Mouse (Mus musculus) neural tube, embryonic 11.5 days (tissue): ENCODE measurements around the gene B3glct. TPM values are rescaled to one million over a fixed set of nuclear protein-coding genes. Genes with fewer than 3 reads are reported as not detected.
A peak's percentile ranks its signal among the peaks of the same experiment; 100 is the strongest.

Source experiments
- ATAC-seq: fragments of 200-750 bp; cut with Nextera tagmentation; 2 replicates; pipeline ENCODE4 v1.8.0; 2017; ENCODE audit warnings: moderate number of reproducible peaks, mild to moderate bottlenecking, moderate TSS enrichment, moderate library complexity; ENCODE audit not compliant: insufficient read depth, low FRiP score, low TSS enrichment
- DNase-seq: peaks from one replicate; pipeline ENCODE4 v3.0.0-alpha.2; 2015; ENCODE audit warnings: low spot score
- H3K27ac ChIP-seq: fragments of 300-500 bp; sonication (generic); 2 replicates; pipeline ENCODE4 v1.5.1; 2014; ENCODE audit warnings: low read depth, mild to moderate bottlenecking, low read length
- H3K27me3 ChIP-seq: fragments of 300-500 bp; sonication (generic); 2 replicates; pipeline ENCODE4 v1.6.1; 2014; ENCODE audit warnings: mild to moderate bottlenecking, low read length, mixed read lengths; ENCODE audit not compliant: control insufficient read depth, insufficient read depth
- H3K36me3 ChIP-seq: fragments of 300-500 bp; sonication (generic); 2 replicates; pipeline ENCODE4 v1.6.1; 2014; ENCODE audit warnings: mild to moderate bottlenecking, low read length, moderate library complexity, mixed read lengths; ENCODE audit not compliant: control insufficient read depth, insufficient read depth
- H3K4me1 ChIP-seq: fragments of 300-500 bp; sonication (generic); 2 replicates; pipeline ENCODE4 v1.6.1; 2014; ENCODE audit warnings: low read length, mixed read lengths; ENCODE audit not compliant: control insufficient read depth, insufficient read depth
- H3K4me2 ChIP-seq: fragments of 300-500 bp; sonication (generic); 2 replicates; pipeline ENCODE4 v1.6.1; 2014; ENCODE audit warnings: low read depth, mild to moderate bottlenecking, moderate library complexity
- H3K4me3 ChIP-seq: fragments of 300-500 bp; sonication (generic); 2 replicates; pipeline ENCODE4 v1.5.1; 2014; ENCODE audit warnings: low read depth, low read length
- H3K9ac ChIP-seq: fragments of 300-500 bp; sonication (generic); 2 replicates; pipeline ENCODE4 v1.6.1; 2014; ENCODE audit warnings: mild to moderate bottlenecking, low read length
- H3K9me3 ChIP-seq: fragments of 300-500 bp; sonication (generic); 2 replicates; pipeline ENCODE4 v1.6.1; 2016; ENCODE audit warnings: low read length; ENCODE audit not compliant: control insufficient read depth
- WGBS: fragments of 180-500 bp; shearing (Covaris S2); extraction: QIAGEN DNeasy Blood & Tissue Kit; methylation state at CpG from one replicate; pipeline ENCODE4 v1.1.7; 2014; 5-methylcytosine and 5-hydroxymethylcytosine counted together
- polyA plus RNA-seq: library from polyadenylated mRNA; unstranded; fragments of >200 nt; fragmentation: Nextera tagmentation; extraction: Ambion mirVana; gene quantifications from 2 replicates; pipeline ENCODE4 v1.2.1, GENCODE M21; 2014

B3glct gene
- polyA plus RNA-seq, 1 experiment from 2014 or later: 14.8 TPM

DNA sequence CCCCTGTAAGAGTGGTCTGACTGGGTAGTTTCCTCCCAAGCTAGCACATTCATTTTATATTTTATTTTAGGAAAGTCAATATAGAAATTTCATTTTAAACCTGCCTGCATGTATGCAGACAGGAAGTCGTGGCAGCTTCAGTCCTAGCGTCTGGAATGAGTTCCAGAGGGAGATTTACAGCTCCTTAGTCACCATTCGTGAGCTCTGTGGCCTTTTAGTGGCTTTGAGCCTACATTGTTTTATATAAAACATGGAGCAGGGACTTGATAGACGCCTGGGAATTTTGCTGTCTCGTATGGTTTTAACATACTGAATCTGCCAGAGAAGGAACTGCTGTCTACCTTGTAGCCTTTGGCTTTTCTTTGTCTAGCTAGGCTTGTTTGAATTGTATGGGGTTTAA is 2.9 kb downstream of the B3glct start:
- Histone ChIP-seq H3K4me2 (no peak overlapping the region), H3K4me1 (peaks cover 5% of the 10 kb centered on the region), H3K27ac (no peak overlapping the region), H3K27me3 (no peaks in the 10 kb centered on the region), H3K9ac (no peak overlapping the region), H3K4me3 (no peak overlapping the region), H3K36me3 (no peaks in the 10 kb centered on the region), H3K9me3 (no peaks in the 10 kb centered on the region)
- 60% methylated on average over 5 of the region's 5 CpGs for WGBS
- ATAC-seq (no peak), DNase-seq (no peak)

GRCm38 (mm10) chr5:149689860-149690259 is 11.8 kb downstream of the B3glct start:
- H3K27me3 ChIP-seq: no peaks in the 10 kb centered on the region
- WGBS: 80% methylated on average over 5 of the region's 5 CpGs
- H3K4me1 ChIP-seq: no peaks in the 10 kb centered on the region
- no peak overlapping the region for H3K4me3 ChIP-seq
- ATAC-seq: no peak
- H3K4me2 ChIP-seq: no peak overlapping the region
- no peaks in the 10 kb centered on the region for H3K36me3 ChIP-seq
- no peak overlapping the region for H3K9ac ChIP-seq
- no peaks in the 10 kb centered on the region for H3K9me3 ChIP-seq
- DNase-seq: no peak
- no peak overlapping the region for H3K27ac ChIP-seq

- Histone ChIP-seq H3K27ac (no peak overlapping the region), H3K36me3 (no peaks in the 10 kb centered on the region; the same call in 1 of the 2 replicates), H3K4me3 (no peak overlapping the region), H3K9me3 (no peaks in the 10 kb centered on the region), H3K27me3 (no peaks in the 10 kb centered on the region), H3K4me2 (no peak overlapping the region), H3K9ac (no peak overlapping the region), H3K4me1 (no peaks in the 10 kb centered on the region)
- WGBS: 82% methylated on average over 11 of the region's 11 CpGs
- DNase-seq (no peak), ATAC-seq (no peak)
Measured at GRCm38 (mm10) chr5:149692548-149692947, 14.5 kb downstream of the B3glct start.

DNA sequence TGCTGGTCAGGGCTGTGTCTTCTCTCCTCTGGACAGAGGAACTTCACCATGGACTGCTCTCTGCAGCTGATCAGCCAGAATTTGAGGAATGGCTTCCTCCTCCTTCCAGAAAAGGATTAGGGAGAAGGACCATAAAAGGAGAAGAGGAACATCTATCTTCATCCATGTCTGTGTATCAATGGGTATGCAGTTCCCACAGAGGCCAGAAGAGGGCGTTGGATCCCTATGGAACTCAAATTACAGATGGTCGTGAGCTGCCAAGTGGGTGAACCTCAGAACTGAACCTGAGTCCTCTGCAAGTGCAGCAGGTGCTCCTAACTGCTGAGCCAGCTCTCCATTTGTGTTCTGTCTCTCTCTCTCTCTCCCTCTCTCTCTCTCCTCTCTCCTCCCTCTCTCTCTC is 15.2 kb downstream of the B3glct start:
- Histone ChIP-seq H3K27ac (no peak overlapping the region), H3K4me2 (no peak overlapping the region), H3K36me3 (no peaks in the 10 kb centered on the region; the same call in 1 of the 2 replicates), H3K9me3 (no peaks in the 10 kb centered on the region), H3K9ac (no peak overlapping the region), H3K27me3 (no peaks in the 10 kb centered on the region), H3K4me1 (no peaks in the 10 kb centered on the region), H3K4me3 (no peak overlapping the region)
- DNase-seq (no peak), ATAC-seq (no peak)
- 80% methylated on average over 2 of the region's 2 CpGs for WGBS

GRCm38 (mm10) chr5:149693968-149694367 is 15.9 kb downstream of the B3glct start:
- Histone ChIP-seq H3K36me3 (no peaks in the 10 kb centered on the region; the same call in 1 of the 2 replicates), H3K9ac (no peak overlapping the region), H3K27me3 (no peaks in the 10 kb centered on the region), H3K4me2 (no peak overlapping the region), H3K27ac (no peak overlapping the region), H3K4me1 (no peaks in the 10 kb centered on the region), H3K4me3 (no peak overlapping the region), H3K9me3 (no peaks in the 10 kb centered on the region)
- ATAC-seq: no peak
- 83% methylated on average over 3 of the region's 3 CpGs for WGBS
- no peak for DNase-seq

DNA sequence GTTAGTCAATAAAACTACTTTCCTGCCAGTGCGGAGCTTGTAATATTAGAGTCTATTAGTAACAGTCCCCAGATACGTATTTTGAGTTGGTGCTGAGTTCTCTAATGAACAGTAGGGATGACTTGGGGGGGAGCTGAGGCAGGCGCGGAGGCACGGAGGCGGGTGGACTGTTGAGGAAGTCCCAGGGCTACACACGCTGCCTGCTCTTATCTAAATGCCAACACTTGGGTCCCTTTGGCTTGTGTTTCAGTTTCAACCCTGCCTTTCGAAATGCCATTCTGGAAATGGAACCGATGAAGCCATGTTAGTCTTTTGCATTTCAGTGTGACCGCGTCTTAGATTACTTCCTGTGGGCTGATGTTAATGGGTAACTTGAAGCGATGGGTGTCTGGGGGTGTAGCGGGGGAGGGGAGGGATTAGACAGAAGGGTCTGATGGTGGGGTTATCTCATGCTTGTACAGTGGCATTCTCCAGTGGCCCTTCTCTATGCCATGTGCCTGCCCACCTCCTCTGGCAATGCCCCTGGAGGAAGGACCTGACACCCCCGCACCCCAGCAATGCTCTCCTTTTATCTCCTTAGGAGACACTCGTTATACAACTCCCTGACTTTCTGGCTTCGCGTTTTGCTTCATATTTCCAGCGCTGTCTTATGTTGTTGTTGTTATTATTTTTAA is 17.2 kb downstream of the B3glct start:
- ATAC-seq: no peak
- no peaks in the 10 kb centered on the region for H3K9me3 ChIP-seq
- no peak overlapping the region for H3K4me3 ChIP-seq
- 91% methylated on average over 18 of the region's 18 CpGs for WGBS
- no peak overlapping the region for H3K27ac ChIP-seq
- DNase-seq: no peak
- H3K4me1 ChIP-seq: no peaks in the 10 kb centered on the region
- no peak overlapping the region for H3K9ac ChIP-seq
- no peaks in the 10 kb centered on the region; the same call in 1 of the 2 replicates for H3K36me3 ChIP-seq
- no peaks in the 10 kb centered on the region for H3K27me3 ChIP-seq
- no peak overlapping the region for H3K4me2 ChIP-seq

DNA sequence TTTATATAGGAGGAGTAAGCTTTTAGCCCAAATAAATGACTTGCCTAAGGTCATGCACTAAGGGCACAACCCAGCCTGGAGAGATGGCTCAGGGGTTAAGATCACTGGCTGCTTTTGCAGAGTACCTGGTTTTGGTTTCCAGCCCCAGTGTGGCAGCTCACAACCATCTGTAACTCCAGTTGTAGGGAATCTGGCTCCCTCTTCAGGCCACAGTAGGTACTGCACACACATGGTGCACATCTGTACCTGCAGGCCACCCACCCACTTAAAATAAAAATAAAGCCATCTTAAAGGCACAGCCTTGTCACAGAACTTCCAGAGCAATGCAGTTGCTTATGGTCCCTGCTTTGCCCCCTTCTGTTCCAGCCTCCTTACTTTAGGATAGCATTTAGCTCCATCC is 24.7 kb downstream of the B3glct start:
- no peak for DNase-seq
- Histone ChIP-seq H3K4me2 (no peak overlapping the region), H3K9ac (no peak overlapping the region), H3K4me3 (no peak overlapping the region), H3K27me3 (no peaks in the 10 kb centered on the region), H3K27ac (no peak overlapping the region), H3K4me1 (no peaks in the 10 kb centered on the region), H3K36me3 (no peaks in the 10 kb centered on the region), H3K9me3 (no peaks in the 10 kb centered on the region; the same call in 1 of the 2 replicates)
- ATAC-seq: no peak

GRCm38 (mm10) chr5:149711545-149711944 is 33.5 kb downstream of the B3glct start:
- no peak for ATAC-seq
- H3K36me3 ChIP-seq: no peaks in the 10 kb centered on the region
- 87% methylated on average over 4 of the region's 4 CpGs for WGBS
- no peaks in the 10 kb centered on the region for H3K9me3 ChIP-seq
- no peak overlapping the region for H3K9ac ChIP-seq
- no peak for DNase-seq
- no peak overlapping the region for H3K4me2 ChIP-seq
- H3K27ac ChIP-seq: no peak overlapping the region
- H3K4me1 ChIP-seq: 0 out of 2 replicates have a peak, but pooled peaks cover 4% of the 10 kb centered on the region
- H3K27me3 ChIP-seq: no peaks in the 10 kb centered on the region
- H3K4me3 ChIP-seq: no peak overlapping the region

DNA sequence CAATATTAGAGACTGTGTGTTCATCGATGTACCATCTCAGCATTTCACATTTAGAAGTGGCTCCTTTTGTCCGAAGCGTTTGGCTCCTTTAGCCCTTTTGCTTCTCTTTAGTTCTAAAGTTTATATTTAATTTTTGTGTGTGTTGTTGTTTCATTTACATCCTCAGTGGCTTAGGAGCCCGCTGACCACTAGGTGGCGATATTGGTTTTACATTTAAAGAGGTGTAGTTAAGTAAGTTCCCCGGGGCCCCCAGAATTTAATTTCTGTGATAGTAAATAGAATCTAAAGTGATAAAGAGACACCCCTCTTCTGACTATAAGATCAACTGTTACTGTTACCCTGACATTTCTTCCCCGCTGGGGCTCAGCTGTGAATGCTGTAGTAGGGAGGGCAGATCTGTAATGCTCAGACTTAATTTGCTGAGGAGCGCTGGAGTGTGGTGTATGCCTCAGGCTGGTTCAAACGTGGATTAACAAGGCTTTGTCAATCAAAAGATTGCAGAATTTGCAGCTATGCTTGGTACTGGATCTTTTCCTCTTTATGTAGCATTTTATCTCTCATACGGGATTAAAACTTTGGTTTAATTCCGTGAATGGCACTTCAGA is 35.2 kb downstream of the B3glct start:
- Histone ChIP-seq H3K9ac (no peak overlapping the region), H3K9me3 (no peaks in the 10 kb centered on the region), H3K27ac (no peak overlapping the region), H3K4me1 (0 out of 2 replicates have a peak, but pooled peaks cover 4% of the 10 kb centered on the region), H3K4me2 (no peak overlapping the region), H3K36me3 (no peaks in the 10 kb centered on the region), H3K4me3 (no peak overlapping the region), H3K27me3 (no peaks in the 10 kb centered on the region)
- 55% methylated on average over 11 of the region's 11 CpGs for WGBS
- ATAC-seq: no peak
- peak; percentile 61 for DNase-seq
